Mouse (Mus musculus): Measurements from ENCODE around the gene Timp2.
"Not testable (repeated sequence)": the region's sequence is repeated elsewhere in the genome, so short reads cannot be mapped to it uniquely, and the experiment has no call there.

DNA sequence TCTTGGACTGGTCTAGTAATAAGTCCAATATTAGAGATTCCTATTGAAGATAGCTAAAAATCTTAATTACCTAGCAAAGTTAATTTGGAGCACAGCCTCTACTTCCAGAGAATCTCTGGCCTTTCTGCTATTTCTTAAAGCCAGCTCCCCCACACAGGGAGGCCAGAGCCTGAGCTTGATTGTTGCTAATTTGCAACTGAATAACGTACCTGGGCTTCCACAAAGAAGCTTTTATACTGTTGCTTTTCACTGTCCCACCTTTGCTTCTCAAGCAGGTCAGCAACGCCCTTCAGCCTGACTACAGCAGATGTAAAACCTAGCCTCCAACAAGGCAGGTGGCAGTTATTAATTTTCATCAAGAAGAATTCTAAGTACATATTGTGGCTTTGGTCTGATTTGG, 47.6 kb downstream of the Timp2 start:
- not testable (repeated sequence) for TF ChIP-seq GATA1 (IDR thresholded peaks at IDR 0.05; ENCODE audit: borderline replicate concordance, low read length); FLI1 (IDR thresholded peaks at IDR 0.05; ENCODE audit: low read length)
